Mouse (Mus musculus) gastrocnemius, adult 8-10 months (tissue): ENCODE measurements around the gene Ppp1r1b. TPM values are rescaled to one million over a fixed set of nuclear protein-coding genes. Genes with fewer than 3 reads are reported as not detected.

Experiments
- DNase-seq, 2 experiments: peaks; one replicate each; pipeline ENCODE4 v3.0.0; 2022; ENCODE audit warnings: low spot score in 2 of 2
- total RNA-seq, 4 experiments: library from RNA; stranded (reverse); gene quantifications; 2 replicates each; pipeline ENCODE4 v1.2.4; 2022

Gene Ppp1r1b
- total RNA-seq, 4 experiments from 2014 or later: 0.27 to 0.90 (median 0.44) TPM; not detected in 1

- no peak for DNase-seq
These were observed 19.7 kb upstream of the Ppp1r1b start for GRCm38 (mm10) chr11:98328371-98329069.

GRCm38 (mm10) chr11:98329081-98329959 lies 18.9 kb upstream of the Ppp1r1b start, which contains the start of gene Neurod2:
Gene Neurod2 (minus strand): TSS chr11:98329648.
- no peak for DNase-seq

- no peak for DNase-seq
These were observed 18.1 kb upstream of the Ppp1r1b start for GRCm38 (mm10) chr11:98329960-98330744.

- no peak for DNase-seq
These were observed 17.4 kb upstream of the Ppp1r1b start for GRCm38 (mm10) chr11:98330745-98331204.

- DNase-seq: no peak
These were observed 16.8 kb upstream of the Ppp1r1b start for GRCm38 (mm10) chr11:98331401-98331800.

GRCm38 (mm10) chr11:98332186-98332585 lies 16.0 kb upstream of the Ppp1r1b start:
- no peak for DNase-seq

GRCm38 (mm10) chr11:98332841-98333240 lies 15.4 kb upstream of the Ppp1r1b start:
- DNase-seq: no peak

- no peak for DNase-seq
These were observed 14.9 kb upstream of the Ppp1r1b start for GRCm38 (mm10) chr11:98333263-98333696.

- DNase-seq: no peak
These were observed 14.0 kb upstream of the Ppp1r1b start for GRCm38 (mm10) chr11:98333981-98334741.

GRCm38 (mm10) chr11:98335250-98335649 lies 13.0 kb upstream of the Ppp1r1b start:
- no peak for DNase-seq

- no peak for DNase-seq
These were observed 11.7 kb upstream of the Ppp1r1b start for GRCm38 (mm10) chr11:98336245-98337107.

- DNase-seq: no peak
These were observed 9.7 kb upstream of the Ppp1r1b start for GRCm38 (mm10) chr11:98338507-98338961.

- no peak for DNase-seq
These were observed 9.1 kb upstream of the Ppp1r1b start for GRCm38 (mm10) chr11:98339071-98339501.

GRCm38 (mm10) chr11:98339679-98340287 lies 8.4 kb upstream of the Ppp1r1b start:
- DNase-seq: no peak

- no peak for DNase-seq
These were observed 7.6 kb upstream of the Ppp1r1b start for GRCm38 (mm10) chr11:98340597-98340996.

GRCm38 (mm10) chr11:98341174-98341573 lies 7.0 kb upstream of the Ppp1r1b start:
- no peak for DNase-seq

GRCm38 (mm10) chr11:98342000-98342945 lies 5.9 kb upstream of the Ppp1r1b start:
- peak; percentile 89 to 92 for DNase-seq

- peak in 1 of 2 experiments; percentile 49 for DNase-seq
These were observed 3.0 kb upstream of the Ppp1r1b start for GRCm38 (mm10) chr11:98345253-98345652.
